1 mouse cellular context compared by ENCODE assay signal in the genomic region with DNA sequence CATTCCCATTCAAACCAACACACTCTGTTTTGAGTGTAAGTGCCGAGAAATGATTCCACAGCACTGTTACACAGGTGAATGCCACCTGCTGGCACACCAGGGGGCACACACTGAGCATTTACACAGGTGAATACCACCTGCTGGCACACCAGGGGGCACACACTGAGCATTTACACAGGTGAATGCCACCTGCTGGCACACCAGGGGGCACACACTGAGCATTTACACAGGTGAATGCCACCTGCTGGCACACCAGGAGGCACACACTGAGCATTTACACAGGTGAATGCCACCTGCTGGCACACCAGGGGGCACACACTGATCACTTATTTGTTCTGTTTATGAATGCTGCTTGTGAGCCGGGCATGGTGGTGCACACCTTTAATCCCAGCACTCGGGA. TPM values are rescaled to one million over a fixed set of nuclear protein-coding genes. Genes with fewer than 3 reads are reported as not detected.
"Had no signal": no experiment of that assay in that cellular context is flagged by ENCODE, and none has a peak within 500 bp of the region (broad histone marks: within the 10 kb centered on the region; RNA-seq: fewer than 3 reads in every experiment).

No protein-coding gene starts in this region.

RNA-seq across cellular contexts. Expression of gene Slc25a29, which starts 12.3 kb away (rescaled TPM):
- total RNA-seq: megakaryocyte-erythroid progenitor cell, adult 5-6 weeks had no signal
